Mouse (Mus musculus) fibroblast of lung, adult 2 months (primary cell): ENCODE data around the gene Slc22a20.

Experiments used
- DNase-seq: peaks from one replicate; pipeline ENCODE4 v3.0.0-alpha.2; 2011; ENCODE audit warnings: low read depth

Gene Slc22a20

GRCm38 (mm10) chr19:5951631-5952030, 34.3 kb downstream of the Slc22a20 start:
- DNase-seq, result no peak

DNA sequence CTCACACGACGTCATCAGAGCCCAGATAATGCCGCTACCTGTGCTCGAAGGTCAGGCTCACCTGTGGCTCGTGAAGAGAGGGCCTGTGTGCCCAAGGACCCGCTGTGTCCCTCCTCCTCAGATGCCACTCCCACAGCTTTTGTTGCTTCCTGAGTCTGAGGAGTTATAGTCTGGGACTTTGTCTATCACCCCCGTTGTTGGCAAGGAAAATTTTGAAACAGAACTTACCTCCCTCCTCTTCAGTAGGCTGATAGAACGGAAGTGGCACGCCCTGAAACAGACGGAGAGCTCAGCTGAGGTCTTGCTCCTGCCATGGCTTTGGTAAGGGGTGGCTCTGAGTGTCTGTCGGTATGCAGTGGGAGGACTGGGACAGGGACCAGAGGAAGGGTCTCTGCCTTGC, 35.7 kb downstream of the Slc22a20 start:
- no peak for DNase-seq

DNA sequence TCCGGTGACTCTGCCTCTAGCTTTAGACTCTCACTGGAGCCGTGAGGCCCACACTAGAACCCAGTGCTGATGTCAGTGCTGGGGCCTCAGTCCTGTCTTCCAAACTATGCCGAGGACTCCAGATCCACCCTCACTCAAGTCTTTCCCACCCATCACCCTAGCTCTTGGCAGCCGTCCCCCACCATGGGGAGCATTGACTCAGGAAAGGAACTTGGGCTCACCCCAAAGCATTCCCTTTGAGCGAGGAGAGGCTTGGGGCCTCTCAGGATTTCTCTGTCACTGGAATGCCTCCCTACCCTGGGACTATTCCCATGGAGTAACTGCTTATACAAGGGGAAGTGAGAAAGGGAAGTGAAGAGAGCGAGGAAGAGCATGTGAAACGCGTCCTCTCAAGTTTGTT, 40.1 kb downstream of the Slc22a20 start:
- no peak for DNase-seq

DNA sequence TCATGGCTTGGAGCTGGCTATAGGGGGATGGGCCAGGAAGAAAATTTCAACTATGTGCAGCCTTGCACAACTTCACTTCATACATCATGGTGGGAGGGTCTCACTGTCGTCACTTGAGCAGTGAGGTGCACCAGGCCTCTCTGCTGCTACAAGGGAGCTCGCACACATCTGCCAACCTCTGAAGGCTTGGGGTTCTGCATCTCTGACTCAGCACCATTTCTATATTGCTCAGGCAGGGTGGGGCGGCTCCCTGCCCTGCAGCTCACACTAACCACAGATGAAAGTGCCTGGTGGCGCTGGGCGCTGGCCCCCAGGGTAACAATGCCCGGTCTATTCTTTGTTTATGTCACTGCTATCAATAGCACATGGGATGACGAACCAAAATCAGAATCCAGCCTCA, 40.9 kb downstream of the Slc22a20 start:
- no peak for DNase-seq

DNA sequence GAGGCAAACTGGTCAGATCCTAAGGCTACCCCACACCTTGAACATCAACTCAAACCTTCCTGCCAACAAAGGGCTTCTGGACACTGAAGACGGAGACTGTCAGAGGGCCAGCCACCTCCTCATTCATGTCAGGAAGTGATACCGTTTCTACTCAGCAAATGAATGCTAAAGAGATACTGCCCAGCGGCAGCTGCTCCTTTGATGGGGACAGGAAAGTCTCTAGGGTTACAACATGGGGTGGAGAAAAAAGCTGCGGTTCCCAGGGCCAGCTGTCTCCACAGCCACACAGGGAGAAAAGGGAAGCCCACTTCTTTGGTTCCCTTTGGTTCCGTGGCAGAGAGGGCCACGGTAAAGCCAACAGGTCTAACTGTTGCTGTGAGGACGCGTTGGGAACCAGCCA, 41.8 kb downstream of the Slc22a20 start:
- no peak for DNase-seq

DNA sequence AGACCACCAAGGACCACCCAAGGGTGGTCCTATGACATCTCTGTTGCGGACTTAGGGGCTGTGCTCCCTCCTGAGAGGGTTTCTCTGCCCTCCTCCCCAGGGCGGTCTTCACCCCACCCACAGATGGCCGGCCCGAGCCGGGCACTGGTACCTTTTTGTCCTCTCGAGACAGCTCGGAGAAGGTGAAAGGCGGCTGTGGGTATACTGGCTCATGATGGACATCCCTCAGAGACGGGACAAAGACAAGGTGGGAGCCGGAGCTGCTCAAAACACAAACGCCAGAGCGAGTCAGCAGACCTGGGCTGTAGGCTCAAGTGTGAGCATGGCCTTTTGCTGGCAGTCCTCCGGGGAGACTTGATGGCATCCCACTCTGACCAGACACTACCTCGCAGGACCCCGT, 42.5 kb downstream of the Slc22a20 start:
- DNase-seq, result no peak

GRCm38 (mm10) chr19:5942581-5942980, 43.4 kb downstream of the Slc22a20 start:
- DNase-seq, result no peak

- DNase-seq, result no peak
Measured at GRCm38 (mm10) chr19:5940656-5941055, 45.3 kb downstream of the Slc22a20 start.

GRCm38 (mm10) chr19:5940173-5940572, 45.8 kb downstream of the Slc22a20 start:
- DNase-seq, result peak; percentile 94

DNA sequence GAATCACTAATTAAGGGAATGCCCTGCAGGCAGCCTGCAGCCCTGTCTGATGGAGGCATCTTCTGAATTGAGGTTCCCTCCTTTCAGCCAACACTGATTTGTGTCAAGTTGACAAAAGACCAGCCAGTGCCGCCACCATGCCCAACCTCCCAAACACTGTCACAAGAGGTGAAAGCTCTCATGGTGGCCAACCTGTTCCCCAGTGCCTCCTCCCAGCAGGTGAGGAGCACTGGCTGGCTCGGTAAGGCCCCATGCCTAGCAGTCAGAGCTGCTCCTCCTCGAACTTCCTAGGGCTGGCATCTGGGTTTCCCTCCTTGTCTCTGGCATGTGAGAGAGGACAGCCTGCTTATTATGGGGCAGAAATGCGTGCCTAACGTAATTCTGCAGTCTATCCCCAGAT, 46.2 kb downstream of the Slc22a20 start:
- no peak for DNase-seq

GRCm38 (mm10) chr19:5938516-5938915, 47.4 kb downstream of the Slc22a20 start:
- DNase-seq, result no peak

DNA sequence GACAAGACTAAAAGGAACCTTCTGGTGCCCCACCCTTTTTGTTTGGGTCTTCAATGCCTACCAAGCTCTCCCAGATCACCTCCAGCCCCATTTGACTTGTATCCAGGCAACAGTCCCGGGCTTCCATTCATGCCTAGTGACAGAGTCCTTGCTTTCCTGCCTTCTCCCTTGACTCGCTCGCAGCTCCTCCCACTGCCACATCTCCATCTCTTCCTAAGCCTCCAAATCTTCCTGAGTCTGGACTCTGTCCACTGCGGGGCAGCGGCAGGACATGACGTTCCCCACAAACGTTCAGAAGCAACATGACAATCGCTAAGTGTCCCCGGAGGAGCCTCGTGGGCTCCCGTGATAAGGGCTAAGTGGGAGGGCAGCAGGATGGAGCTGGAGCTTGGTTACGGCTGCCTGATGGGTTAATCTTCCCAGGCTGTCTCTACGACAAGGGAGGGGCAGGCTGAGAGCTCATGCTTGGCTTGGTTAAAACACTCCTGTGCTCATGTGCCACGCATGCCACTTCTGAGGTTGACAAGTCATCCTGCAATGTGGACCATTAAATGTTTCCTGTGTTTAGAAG, 48.0 kb downstream of the Slc22a20 start:
- no peak for DNase-seq

DNA sequence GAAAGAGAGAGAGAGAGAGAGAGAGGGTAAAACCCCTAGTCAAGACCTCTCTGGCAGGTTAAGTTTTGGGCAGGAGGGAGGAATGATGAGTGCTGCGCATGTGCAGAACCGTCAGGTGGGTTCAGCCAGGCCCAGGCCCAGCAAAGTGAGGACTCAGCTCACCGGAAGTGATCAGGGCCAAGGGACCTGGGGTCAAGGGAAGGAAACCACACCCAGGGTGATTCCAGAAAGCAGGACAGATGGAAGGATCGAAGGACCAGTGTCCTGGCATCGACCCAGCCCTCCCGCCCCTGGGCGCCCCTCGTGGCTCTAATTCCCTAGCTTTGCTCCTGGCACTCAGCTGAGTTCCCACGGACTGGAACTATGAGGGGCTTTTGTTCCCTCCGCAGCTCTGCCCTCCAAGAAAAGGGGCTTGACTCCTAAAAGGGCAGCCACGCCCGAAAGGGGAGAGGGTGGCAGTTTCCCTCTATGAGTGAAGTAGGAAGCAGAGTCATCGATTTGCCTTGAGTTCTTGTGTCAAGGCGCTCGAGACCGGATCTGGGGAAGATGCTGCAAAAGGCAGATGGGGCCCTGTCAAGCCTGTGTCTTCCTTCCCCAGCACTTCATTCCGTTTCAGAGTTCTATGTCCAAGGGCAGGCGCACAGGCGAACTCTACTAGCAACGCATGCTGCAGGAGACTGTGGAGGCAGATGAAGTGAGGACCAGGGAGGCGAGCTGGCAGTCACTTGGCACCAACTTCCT, 48.7 kb downstream of the Slc22a20 start:
- DNase-seq, result no peak

GRCm38 (mm10) chr19:5935691-5936090, 50.3 kb downstream of the Slc22a20 start:
- no peak for DNase-seq

DNA sequence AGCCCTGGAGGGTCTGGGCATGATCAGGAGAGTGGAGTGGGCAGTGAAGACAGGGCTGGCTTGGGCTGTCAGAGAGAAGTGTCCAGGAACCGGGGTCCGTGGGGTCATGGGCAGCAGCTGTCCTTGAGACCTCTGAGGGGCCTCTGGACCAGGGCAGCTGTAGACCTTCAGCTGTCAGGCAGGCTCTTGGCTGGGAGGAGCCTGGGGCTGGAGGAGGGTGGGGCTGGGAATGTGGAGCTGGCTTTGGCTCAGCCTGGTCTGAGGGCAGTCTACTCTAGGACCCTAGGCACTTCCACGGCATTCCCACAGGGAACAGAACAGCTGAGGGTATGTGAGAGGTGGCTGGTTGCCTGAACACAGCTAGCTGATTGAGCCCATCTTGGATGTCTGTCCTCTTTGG, 50.7 kb downstream of the Slc22a20 start:
- DNase-seq, result no peak

DNA sequence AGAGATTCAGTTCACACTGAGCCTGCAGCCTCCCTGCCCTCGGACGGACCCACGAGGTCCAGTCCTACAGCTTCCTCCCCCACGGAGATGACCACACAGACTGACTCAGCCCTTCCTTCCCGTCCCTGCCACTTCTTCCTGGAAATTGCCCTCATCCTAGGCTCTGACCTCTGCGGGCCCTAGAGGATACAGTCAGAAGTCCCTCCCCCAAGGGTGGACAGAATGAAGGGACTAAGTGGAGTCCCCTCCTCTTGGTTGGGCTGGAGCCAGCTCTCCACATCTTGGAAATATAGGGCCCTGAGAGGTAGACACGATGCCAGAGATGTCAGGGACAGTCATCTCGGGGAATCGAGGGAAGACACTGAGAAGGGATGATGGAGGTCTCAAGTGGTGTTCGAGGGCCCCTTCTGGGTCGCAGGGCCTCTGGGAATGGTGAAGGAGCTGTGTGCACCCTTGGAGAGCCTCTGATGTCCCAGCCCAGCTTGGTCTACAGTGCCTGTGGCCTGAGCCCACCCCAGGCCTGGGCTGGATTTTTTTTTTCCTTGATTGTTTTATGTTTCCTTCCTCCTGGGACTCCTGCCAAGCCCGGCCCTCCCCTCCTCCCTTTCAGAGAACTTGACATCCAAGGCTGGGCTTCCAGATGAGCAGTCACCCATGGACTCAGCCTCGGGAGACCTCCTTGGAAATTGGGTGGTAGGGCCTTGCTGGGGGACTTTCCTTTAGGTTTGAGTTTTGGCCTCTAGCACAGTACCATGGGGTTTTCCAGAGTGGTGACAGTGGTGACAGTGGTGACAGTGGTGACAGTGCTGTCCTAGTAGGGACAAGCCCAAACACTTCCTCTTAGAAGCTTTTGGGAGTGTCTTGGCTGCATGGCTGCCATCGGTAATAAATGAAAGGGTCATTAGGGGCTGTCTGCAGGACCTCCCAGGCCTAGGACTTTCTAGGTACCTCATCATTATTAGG, 56.0 kb downstream of the Slc22a20 start:
- no peak for DNase-seq

DNA sequence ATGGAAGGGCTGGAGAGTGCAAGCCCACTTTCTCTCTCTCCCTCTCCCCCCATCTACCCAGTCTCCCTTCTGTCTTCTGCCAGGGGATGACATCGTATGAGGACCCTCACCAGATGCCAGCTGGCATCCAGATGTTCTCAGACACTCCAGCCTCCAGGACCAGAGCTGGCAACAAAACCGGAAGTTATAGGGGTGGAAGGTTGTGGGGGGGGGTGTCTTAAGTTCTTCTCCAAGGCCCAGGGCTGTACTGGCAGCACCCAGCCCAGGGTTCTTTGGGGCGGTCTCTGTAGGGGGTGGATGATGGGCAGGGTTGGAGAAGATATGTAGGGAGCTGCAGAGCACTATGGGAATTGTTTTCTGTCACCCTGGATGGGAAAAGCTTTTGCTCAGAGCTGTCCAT, 57.4 kb downstream of the Slc22a20 start:
- no peak for DNase-seq

DNA sequence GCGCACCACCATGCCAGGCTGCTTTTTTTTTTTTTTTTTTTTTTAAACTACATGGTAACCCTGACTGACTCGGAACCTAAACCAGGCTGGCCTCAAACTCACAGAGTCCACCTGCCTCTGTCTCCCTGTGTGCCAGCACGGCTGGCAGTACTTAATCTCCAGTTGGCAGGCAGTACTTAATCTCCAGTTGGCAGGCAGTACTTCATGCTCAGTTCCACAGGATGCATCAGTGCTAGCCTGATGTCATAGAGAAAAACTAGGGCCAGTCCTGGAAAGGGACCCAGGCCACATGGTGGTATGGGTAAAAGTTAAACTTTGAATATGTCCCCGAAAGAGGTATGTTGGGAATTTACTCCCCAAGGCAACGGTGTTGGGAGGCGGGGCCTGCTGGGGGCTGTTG, 57.8 kb downstream of the Slc22a20 start:
- DNase-seq, result no peak

GRCm38 (mm10) chr19:5927532-5927931, 58.4 kb downstream of the Slc22a20 start:
- DNase-seq, result no peak

- DNase-seq, result no peak
Measured at GRCm38 (mm10) chr19:5927026-5927425, 58.9 kb downstream of the Slc22a20 start.

GRCm38 (mm10) chr19:5925311-5925855, 60.6 kb downstream of the Slc22a20 start:
- DNase-seq, result no peak

GRCm38 (mm10) chr19:5924713-5925093, 61.2 kb downstream of the Slc22a20 start, which contains the start of gene Cdc42ep2:
Gene Cdc42ep2 (minus strand): TSS chr19:5924816.
- peak; percentile 87 for DNase-seq
